Mouse (Mus musculus): ENCODE results near the gene Srgn.

- no peak for TF ChIP-seq CTCF (IDR thresholded peaks at IDR 0.05; ENCODE audit: low read depth, low read length)
- TF ChIP-seq EP300 (IDR thresholded peaks at IDR 0.05; ENCODE audit: insufficient read depth, low read depth, low read length), result no peak
- no peak for TF ChIP-seq POLR2A (IDR thresholded peaks at IDR 0.05; ENCODE audit: insufficient read depth, low read length)
These were observed 23.9 kb downstream of the Srgn start for GRCm38 (mm10) chr10:62503353-62503752.
